Mouse (Mus musculus): ENCODE results near the gene Oaz2. TPM values are rescaled to one million over a fixed set of nuclear protein-coding genes. Genes with fewer than 3 reads are reported as not detected.

The Oaz2 gene
- total and polyA plus RNA-seq, 3 experiments: 30.2 to 61.4 (median 35.3) TPM

DNA sequence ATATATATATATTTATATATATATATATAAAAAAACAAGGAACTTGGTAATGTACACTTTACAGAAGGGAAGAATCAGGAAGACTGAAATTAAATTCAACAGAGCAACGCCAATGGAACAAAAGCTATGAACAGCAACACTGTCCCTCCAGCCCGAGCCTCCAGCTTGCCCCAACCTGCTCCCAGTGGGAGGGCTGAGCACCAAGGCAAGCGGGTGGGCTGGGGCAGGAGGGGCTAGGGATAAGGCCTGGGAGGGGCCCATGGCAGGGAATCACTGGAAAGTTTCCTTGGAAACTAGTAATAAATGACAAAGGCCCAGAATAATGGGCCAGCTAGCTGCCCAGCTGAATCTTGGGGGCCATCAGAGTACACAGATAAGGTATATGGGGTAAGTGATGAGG lies 24.7 kb downstream of the Oaz2 start:
- Histone ChIP-seq H3K4me1 (ENCODE audit: control insufficient read depth in 1 of 2, insufficient read depth in 2 of 2) (peaks cover 2 to 40% of the 10 kb centered on the region in 2 experiments; a peak in 3 of 4 replicates), H3K4me2 (ENCODE audit: insufficient read depth, low read depth, poor library complexity, severe bottlenecking) (0 out of 2 replicates have a peak overlapping the region, but pooled peaks have one; percentile 17), H3K27ac (ENCODE audit: insufficient read depth, low read depth) (no peak overlapping the region), H3K9me3 (replicated peaks; ENCODE audit: low read length) (no peaks in the 10 kb centered on the region), H3K9ac (ENCODE audit: insufficient read depth, low read depth) (no peak overlapping the region), H3K79me2 (replicated peaks; ENCODE audit: control insufficient read depth, extremely low read depth, insufficient read depth, poor library complexity, severe bottlenecking) (no peaks in the 10 kb centered on the region), H3K4me3 (replicated peaks in 1 of 3; ENCODE audit: low read depth in 2 of 3, low read length in 2 of 3, poor library complexity in 1 of 3) (no peak overlapping the region), H3K27me3 (replicated peaks) (no peaks in the 10 kb centered on the region), H3K36me3 (replicated peaks in 1 of 2; ENCODE audit: control insufficient read depth in 1 of 2, insufficient read depth in 1 of 2, low read length in 1 of 2) (peaks cover 49 to 74% of the 10 kb centered on the region in 2 experiments)
- dilution Hi-C loops (cut with MboI; ENCODE audit: extremely low pct_ligation_motif_present, extremely low pct_unique_long_range_greater_than_20kb, low sequenced_read_pairs): no loop called here
- in situ Hi-C loops (cut with MboI; ENCODE audit: low pct_ligation_motif_present, low pct_unique_long_range_greater_than_20kb, low sequenced_read_pairs): no loop called here
- no peak for DNase-seq (ENCODE audit: extremely low read depth)
- TF ChIP-seq ZKSCAN1 (IDR thresholded peaks at IDR 0.05; ENCODE audit: borderline replicate concordance, low read depth, low read length): no peak
- TF ChIP-seq ZNF384 (IDR thresholded peaks at IDR 0.05; ENCODE audit: low read depth, low read length): no peak
- no peak for TF ChIP-seq POLR2A (IDR thresholded peaks at IDR 0.05; ENCODE audit: low read depth, low read length)
- TF ChIP-seq EP300 (IDR thresholded peaks at IDR 0.05; ENCODE audit: low read length): no peak
- TF ChIP-seq NELFE (IDR thresholded peaks at IDR 0.05; ENCODE audit: low read depth, low read length): no peak
- TF ChIP-seq KAT2A (IDR thresholded peaks at IDR 0.05; ENCODE audit: insufficient replicate concordance, low read length): no peak
- no peak for TF ChIP-seq UBTF (IDR thresholded peaks at IDR 0.05; ENCODE audit: low read depth, low read length)
- TF ChIP-seq NRF1 (IDR thresholded peaks at IDR 0.05; ENCODE audit: low read depth, low read length): no peak
- TF ChIP-seq USF1 (IDR thresholded peaks at IDR 0.05; ENCODE audit: low read depth, low read length): no peak
- no peak for TF ChIP-seq MXI1 (IDR thresholded peaks at IDR 0.05; ENCODE audit: low read depth, low read length)
- TF ChIP-seq GABPA (IDR thresholded peaks at IDR 0.05; ENCODE audit: insufficient replicate concordance, low read depth, low read length): no peak
- TF ChIP-seq MEF2A (IDR thresholded peaks at IDR 0.05; ENCODE audit: borderline replicate concordance, low read depth, low read length): no peak
- TF ChIP-seq RCOR1 (conservative IDR thresholded peaks at IDR 0.05; ENCODE audit: low read depth, low read length): no peak
- no peak for TF ChIP-seq USF2 (conservative IDR thresholded peaks at IDR 0.05; ENCODE audit: low read depth, low read length)
- no peak for TF ChIP-seq BHLHE40 (IDR thresholded peaks at IDR 0.05; ENCODE audit: low read depth, low read length)

- peaks cover 2 to 40% of the 10 kb centered on the region in 2 experiments; a peak in 3 of 4 replicates for H3K4me1 ChIP-seq (ENCODE audit: control insufficient read depth in 1 of 2, insufficient read depth in 2 of 2)
- TF ChIP-seq MYC (IDR thresholded peaks at IDR 0.05; ENCODE audit: low read depth, low read length): no peak
Observed at GRCm38 (mm10) chr9:65692959-65693603, 25.3 kb downstream of the Oaz2 start.

More at GRCm38 (mm10) chr9:65692959-65693603, 25.3 kb downstream of the Oaz2 start:
- H3K79me2 ChIP-seq (replicated peaks; ENCODE audit: control insufficient read depth, extremely low read depth, insufficient read depth, poor library complexity, severe bottlenecking): no peaks in the 10 kb centered on the region
- dilution Hi-C loops (cut with MboI; ENCODE audit: extremely low pct_ligation_motif_present, extremely low pct_unique_long_range_greater_than_20kb, low sequenced_read_pairs) (no loop called here), in situ Hi-C loops (cut with MboI; ENCODE audit: low pct_ligation_motif_present, low pct_unique_long_range_greater_than_20kb, low sequenced_read_pairs) (no loop called here)
- no peaks in the 10 kb centered on the region for H3K9me3 ChIP-seq (replicated peaks; ENCODE audit: low read length)
- H3K9ac ChIP-seq (ENCODE audit: insufficient read depth, low read depth): no peak overlapping the region
- H3K27ac ChIP-seq (ENCODE audit: insufficient read depth, low read depth): peak overlapping the region; percentile 0; the same call in 1 of the 2 replicates
- peaks cover 49 to 74% of the 10 kb centered on the region in 2 experiments for H3K36me3 ChIP-seq (replicated peaks in 1 of 2; ENCODE audit: control insufficient read depth in 1 of 2, insufficient read depth in 1 of 2, low read length in 1 of 2)
- H3K27me3 ChIP-seq (replicated peaks): no peaks in the 10 kb centered on the region
- H3K4me3 ChIP-seq (replicated peaks in 1 of 3; ENCODE audit: low read depth in 2 of 3, low read length in 2 of 3, poor library complexity in 1 of 3): no peak overlapping the region
- DNase-seq (ENCODE audit: extremely low read depth): peak; percentile 70
- peak overlapping the region; percentile 17; the same call in 1 of the 2 replicates for H3K4me2 ChIP-seq (ENCODE audit: insufficient read depth, low read depth, poor library complexity, severe bottlenecking)
